Mouse (Mus musculus) embryo, embryonic 9.5 days (tissue): ENCODE measurements at regions not wholly inside any gene's neighbourhood (a gene's known extent, or its start where the extent isn't known, plus 50 kb on each side); places are given as distances from the start of the nearest gene placed in this dataset.
"Not testable (repeated sequence)": the region's sequence is repeated elsewhere in the genome, so short reads cannot be mapped to it uniquely, and the experiment has no call there.

Experiments
- DNase-seq: peaks from one replicate; pipeline ENCODE4 v3.0.0-alpha.2; 2017; ENCODE audit errors: extremely low spot score

DNA sequence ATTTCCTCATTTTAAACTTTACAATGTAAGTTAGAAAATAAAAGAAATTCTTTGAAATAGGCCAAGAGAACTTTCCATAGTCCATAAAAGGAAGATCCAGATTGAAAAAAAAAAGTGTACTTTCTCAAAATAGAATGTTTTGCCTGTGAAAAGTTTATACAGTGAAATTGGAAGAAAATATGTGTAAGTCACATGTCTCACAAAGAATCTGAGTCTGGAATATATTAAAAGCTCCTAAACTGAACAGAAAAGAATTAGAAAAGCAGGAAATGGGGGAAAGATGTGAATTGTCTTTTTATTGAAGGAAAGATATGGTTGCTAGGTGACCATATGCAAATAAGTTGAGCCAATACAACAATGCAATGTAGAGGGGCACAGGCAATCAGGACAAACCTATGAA lies 197.7 kb upstream of the Gm20594 start:
- no peak for DNase-seq

DNA sequence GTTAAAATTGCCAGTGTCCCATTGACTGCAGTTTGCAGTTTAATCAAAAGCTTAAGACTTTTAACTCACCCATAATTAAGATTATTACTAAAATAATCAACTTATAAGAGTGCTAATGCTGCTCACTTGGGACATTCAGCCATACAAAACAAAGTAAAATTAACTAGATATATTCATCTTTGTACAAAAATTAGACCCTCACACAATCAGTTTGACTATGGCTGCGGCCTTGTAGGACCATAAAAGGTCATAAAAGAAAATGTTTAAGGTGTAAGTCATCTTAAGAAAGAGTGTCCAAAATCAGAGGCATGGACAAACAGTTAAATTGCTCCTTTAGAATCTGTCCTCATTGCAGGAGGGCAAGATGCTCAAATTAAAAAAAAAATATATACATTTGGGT lies 186.0 kb upstream of the Gm20594 start:
- DNase-seq: not testable (repeated sequence)

DNA sequence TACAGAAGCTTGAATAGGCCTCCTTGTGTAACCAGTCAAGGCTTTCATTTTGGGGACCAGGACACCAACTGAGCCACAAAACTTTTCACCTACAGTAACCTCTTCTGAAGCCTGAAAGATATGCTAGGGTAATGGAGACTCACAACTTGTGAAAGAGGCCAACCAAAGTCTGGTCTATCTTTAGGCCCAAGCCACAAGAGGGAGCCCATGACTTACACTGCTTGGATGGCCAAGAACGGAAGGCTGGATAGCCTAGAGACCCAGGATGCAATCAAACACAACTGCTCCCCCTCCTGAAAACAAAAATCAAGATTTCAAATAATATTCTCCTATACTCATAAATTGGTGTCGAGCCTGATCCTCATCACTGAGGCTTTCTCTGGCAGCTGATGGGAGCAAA lies 166.4 kb upstream of the Gm20594 start:
- peak; percentile 2 for DNase-seq
